22 mouse cellular contexts compared by ENCODE assay signal in the genomic region with DNA sequence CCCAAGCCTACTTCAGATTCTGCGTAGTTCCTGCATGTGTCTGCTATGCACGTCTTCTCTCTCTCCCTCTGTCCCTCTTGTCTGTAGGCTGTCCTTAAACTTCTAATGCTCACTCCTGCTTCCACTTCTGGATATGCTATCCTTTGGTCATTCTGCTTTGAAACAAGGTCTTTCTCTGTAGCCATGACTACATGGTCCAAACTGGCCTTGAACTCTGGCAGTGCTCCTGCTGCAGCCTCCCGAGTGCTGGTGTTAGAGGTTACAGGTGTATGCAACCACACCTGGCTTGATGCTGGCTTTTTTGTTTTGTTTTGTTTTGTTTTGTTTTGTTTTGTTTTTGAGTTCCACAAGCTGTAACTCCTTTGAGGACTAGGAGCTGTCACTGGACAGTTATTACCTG. TPM values are rescaled to one million over a fixed set of nuclear protein-coding genes. Genes with fewer than 3 reads are reported as not detected.
DNase-seq lines count a peak whose midpoint lies in the region; ATAC-seq and TF ChIP-seq lines count a peak whose summit lies in the region.
"Had no signal": no experiment of that assay in that cellular context is flagged by ENCODE, and none has a peak within 500 bp of the region (broad histone marks: within the 10 kb centered on the region; RNA-seq: fewer than 3 reads in every experiment).

No protein-coding gene starts in this region.

- H3K4me2 ChIP-seq in kidney, postnatal 0 days (ENCODE audit: low read length): no peak overlapping the region
- no peak overlapping the region for H3K4me2 ChIP-seq in embryonic facial prominence, embryonic 15.5 days (replicated peaks)
- H3K4me2 ChIP-seq in limb, embryonic 15.5 days: no peak overlapping the region
- H3K4me2 ChIP-seq: hindbrain, embryonic 15.5 days; liver, embryonic 11.5 days; neural tube, embryonic 15.5 days had no signal

- H3K36me3 ChIP-seq in kidney, postnatal 0 days (ENCODE audit: insufficient read depth, low read length): no peaks in the 10 kb centered on the region
- no peaks in the 10 kb centered on the region; the same call in 1 of the 2 replicates for H3K36me3 ChIP-seq in embryonic facial prominence, embryonic 15.5 days
- no peaks in the 10 kb centered on the region for H3K36me3 ChIP-seq in limb, embryonic 15.5 days
- H3K36me3 ChIP-seq: hindbrain, embryonic 15.5 days; midbrain, embryonic 10.5 days; neural tube, embryonic 15.5 days had no signal

- no peaks in the 10 kb centered on the region for H3K27me3 ChIP-seq in kidney, postnatal 0 days (ENCODE audit: insufficient read depth, low read length)
- H3K27me3 ChIP-seq in embryonic facial prominence, embryonic 15.5 days: no peaks in the 10 kb centered on the region
- no peaks in the 10 kb centered on the region for H3K27me3 ChIP-seq in limb, embryonic 15.5 days
- H3K27me3 ChIP-seq: CH12.LX; hindbrain, embryonic 15.5 days; neural tube, embryonic 15.5 days had no signal

- no peak overlapping the region for H3K9ac ChIP-seq in kidney, postnatal 0 days (ENCODE audit: low read depth, low read length)
- H3K9ac ChIP-seq in embryonic facial prominence, embryonic 15.5 days: no peak overlapping the region
- H3K9ac ChIP-seq in limb, embryonic 15.5 days: no peak overlapping the region
- H3K9ac ChIP-seq: forebrain, postnatal 0 days; hindbrain, embryonic 15.5 days; neural tube, embryonic 15.5 days had no signal

- H3K9me3 ChIP-seq in kidney, postnatal 0 days (replicated peaks; ENCODE audit: low read length): no peaks in the 10 kb centered on the region
- no peaks in the 10 kb centered on the region for H3K9me3 ChIP-seq in embryonic facial prominence, embryonic 15.5 days (replicated peaks)
- no peaks in the 10 kb centered on the region for H3K9me3 ChIP-seq in limb, embryonic 15.5 days
- H3K9me3 ChIP-seq: G1E; hindbrain, embryonic 15.5 days; midbrain, embryonic 10.5 days; neural tube, embryonic 15.5 days had no signal

- H3K4me3 ChIP-seq in kidney, postnatal 0 days (replicated peaks; ENCODE audit: low read depth, low read length): no peak overlapping the region
- no peak overlapping the region for H3K4me3 ChIP-seq in embryonic facial prominence, embryonic 15.5 days (replicated peaks)
- H3K4me3 ChIP-seq in limb, embryonic 15.5 days: no peak overlapping the region
- H3K4me3 ChIP-seq: hindbrain, embryonic 15.5 days; layer of hippocampus, adult 2 months; midbrain, embryonic 10.5 days; neural tube, embryonic 15.5 days had no signal

- TF ChIP-seq CTCF in kidney, postnatal 0 days (IDR thresholded peaks at IDR 0.05; ENCODE audit: low read depth): no peak

- H3K4me1 ChIP-seq in kidney, postnatal 0 days (replicated peaks; ENCODE audit: insufficient read depth, low read length): peaks cover 70% of the 10 kb centered on the region
- H3K4me1 ChIP-seq in embryonic facial prominence, embryonic 15.5 days: peaks cover 86% of the 10 kb centered on the region
- peaks cover 87% of the 10 kb centered on the region for H3K4me1 ChIP-seq in limb, embryonic 15.5 days

- 84% methylated on average over 3 of the region's 3 CpGs for WGBS in kidney, postnatal 0 days
- WGBS in embryonic facial prominence, embryonic 15.5 days: 77% methylated on average over 3 of the region's 3 CpGs
- 78% methylated on average over 3 of the region's 3 CpGs for WGBS in limb, embryonic 15.5 days

- peak overlapping the region; percentile 36; the same call in 1 of the 2 replicates for H3K27ac ChIP-seq in kidney, postnatal 0 days
- H3K27ac ChIP-seq in embryonic facial prominence, embryonic 15.5 days (replicated peaks): peak overlapping the region; percentile 94; the same call in 1 of the 2 replicates
- H3K27ac ChIP-seq in limb, embryonic 15.5 days: 0 out of 2 replicates have a peak overlapping the region, but pooled peaks have one; percentile 47
- H3K27ac ChIP-seq: hindbrain, embryonic 15.5 days; layer of hippocampus, adult 2 months; midbrain, embryonic 10.5 days; neural tube, embryonic 15.5 days had no signal

- ATAC-seq in cerebellum, adult (ENCODE audit: insufficient number of reproducible peaks, low FRiP score, low TSS enrichment): no peak
- ATAC-seq in kidney, postnatal 0 days (replicated peaks; ENCODE audit: low FRiP score, low read depth): no peak
- ATAC-seq in embryonic facial prominence, embryonic 15.5 days (ENCODE audit: insufficient number of reproducible peaks, low FRiP score, low TSS enrichment, low read depth): no peak
- no peak for ATAC-seq in limb, embryonic 15.5 days (ENCODE audit: insufficient number of reproducible peaks, low FRiP score, low TSS enrichment, low read depth)
- ATAC-seq: forebrain, postnatal 0 days had no signal

- DNase-seq in cerebellum, adult 9-10 months: peak; percentile 29
- DNase-seq in kidney, postnatal 0 days (ENCODE audit: low spot score): no peak
- no peak for DNase-seq in kidney, adult 8-10 months
- no peak for DNase-seq in frontal cortex, adult 2 months (ENCODE audit: extremely low spot score in 1 of 2, low spot score in 1 of 2)
- DNase-seq: B cell, adult 2 months; cerebellum, postnatal 36 days; forebrain, postnatal 0 days; heart, postnatal 4 days; layer of hippocampus, postnatal 36 days; lung, adult 18-20 months; lung, postnatal 10 days; right cerebral cortex, adult 18-20 months had no signal

RNA-seq across cellular contexts. Expression of a gene that starts 6.7 kb away (rescaled TPM):
- 25.7 and 26.3 TPM in 2 replicates for polyA plus RNA-seq in kidney, postnatal 0 days (2015; fragmentation: Nextera tagmentation; extraction: Ambion mirVana)
- 50.0 and 53.5 TPM in 2 replicates for polyA plus RNA-seq in embryonic facial prominence, embryonic 15.5 days (2015; fragmentation: Nextera tagmentation; extraction: Ambion mirVana)
- 43.9 and 51.7 TPM in 2 replicates for polyA plus RNA-seq in limb, embryonic 15.5 days (2015; fragmentation: Nextera tagmentation; extraction: Ambion mirVana)
- 6.4 and 7.9 TPM in 2 replicates for polyA plus RNA-seq in frontal cortex, adult 2 months (2012; rRNA removed)

RNA-seq across cellular contexts. Expression of a gene that starts 26.8 kb away (rescaled TPM):
- 12.3 and 15.5 TPM in 2 replicates for polyA plus RNA-seq in kidney, postnatal 0 days (2015; fragmentation: Nextera tagmentation; extraction: Ambion mirVana)
- 22.6 and 22.7 TPM in 2 replicates for polyA plus RNA-seq in embryonic facial prominence, embryonic 15.5 days (2015; fragmentation: Nextera tagmentation; extraction: Ambion mirVana)
- polyA plus RNA-seq in limb, embryonic 15.5 days (2015; fragmentation: Nextera tagmentation; extraction: Ambion mirVana): 23.2 and 24.1 TPM in 2 replicates
- 0.62 and 0.67 TPM in 2 replicates for polyA plus RNA-seq in frontal cortex, adult 2 months (2012; rRNA removed)

RNA-seq across cellular contexts. Expression of a gene that starts 48.4 kb away (rescaled TPM):
- 1.1 and 1.6 TPM in 2 replicates for polyA plus RNA-seq in kidney, postnatal 0 days (2015; fragmentation: Nextera tagmentation; extraction: Ambion mirVana)
- polyA plus RNA-seq in embryonic facial prominence, embryonic 15.5 days (2015; fragmentation: Nextera tagmentation; extraction: Ambion mirVana): 0.96 and 1.1 TPM in 2 replicates
- 0.49 and 0.86 TPM in 2 replicates for polyA plus RNA-seq in limb, embryonic 15.5 days (2015; fragmentation: Nextera tagmentation; extraction: Ambion mirVana)
- 2.9 and 3.3 TPM in 2 replicates for polyA plus RNA-seq in frontal cortex, adult 2 months (2012; rRNA removed)
- polyA plus RNA-seq: G1E; midbrain, embryonic 10.5 days had no signal

Comparison
In these comparisons a context has a peak if more than half of its experiments do, and no peak if none do; other contexts are left out.
1. H3K27ac ChIP-seq: peak in every context shown above with its lines; median percentile 94 in embryonic facial prominence, embryonic 15.5 days; 47 in limb, embryonic 15.5 days; 36 in kidney, postnatal 0 days.